Mouse (Mus musculus): Measurements from ENCODE around the gene Mcur1. TPM values are rescaled to one million over a fixed set of nuclear protein-coding genes. Genes with fewer than 3 reads are reported as not detected.

Mcur1 gene
- polyA plus RNA-seq, 1 experiment from 2014 or later = 21.5 TPM

GRCm38 (mm10) chr13:43514950-43515358 is 45.0 kb downstream of the Mcur1 start:
- ATAC-seq (ENCODE audit: low FRiP score, low TSS enrichment) = no peak
- 72% methylated on average over 8 of the region's 8 CpGs for WGBS

GRCm38 (mm10) chr13:43512736-43513135 is 47.3 kb downstream of the Mcur1 start:
- Histone ChIP-seq H3K9ac (ENCODE audit: low read depth, low read length) (no peak overlapping the region), H3K4me3 (ENCODE audit: low read length) (no peak overlapping the region), H3K4me2 (replicated peaks; ENCODE audit: low read depth, low read length) (no peak overlapping the region), H3K36me3 (ENCODE audit: control insufficient read depth, insufficient read depth, low read length) (no peaks in the 10 kb centered on the region), H3K27ac (ENCODE audit: low read depth, low read length) (no peak overlapping the region), H3K9me3 (ENCODE audit: control insufficient read depth, low read length) (no peaks in the 10 kb centered on the region), H3K4me1 (ENCODE audit: control insufficient read depth, insufficient read depth, low read length) (no peaks in the 10 kb centered on the region), H3K27me3 (ENCODE audit: control insufficient read depth, insufficient read depth, low read length) (no peaks in the 10 kb centered on the region)
- 81% methylated on average over 3 of the region's 3 CpGs for WGBS
- no peak for ATAC-seq (ENCODE audit: low FRiP score, low TSS enrichment)

More at GRCm38 (mm10) chr13:43514950-43515358, 45.0 kb downstream of the Mcur1 start:
- H3K4me2 ChIP-seq (replicated peaks; ENCODE audit: low read depth, low read length) = no peak overlapping the region
- no peaks in the 10 kb centered on the region for H3K9me3 ChIP-seq (ENCODE audit: control insufficient read depth, low read length)
- no peaks in the 10 kb centered on the region for H3K27me3 ChIP-seq (ENCODE audit: control insufficient read depth, insufficient read depth, low read length)
- no peaks in the 10 kb centered on the region for H3K36me3 ChIP-seq (ENCODE audit: control insufficient read depth, insufficient read depth, low read length)
- H3K27ac ChIP-seq (ENCODE audit: low read depth, low read length) = no peak overlapping the region
- H3K4me1 ChIP-seq (ENCODE audit: control insufficient read depth, insufficient read depth, low read length) = no peaks in the 10 kb centered on the region
- no peak overlapping the region for H3K9ac ChIP-seq (ENCODE audit: low read depth, low read length)
- no peak overlapping the region for H3K4me3 ChIP-seq (ENCODE audit: low read length)

- H3K4me2 ChIP-seq (replicated peaks; ENCODE audit: low read depth, low read length) = no peak overlapping the region
- no peaks in the 10 kb centered on the region for H3K27me3 ChIP-seq (ENCODE audit: control insufficient read depth, insufficient read depth, low read length)
- no peaks in the 10 kb centered on the region; the same call in none of the 2 replicates for H3K4me1 ChIP-seq (ENCODE audit: control insufficient read depth, insufficient read depth, low read length)
- H3K27ac ChIP-seq (ENCODE audit: low read depth, low read length) = no peak overlapping the region
- no peak for ATAC-seq (ENCODE audit: low FRiP score, low TSS enrichment)
- no peaks in the 10 kb centered on the region for H3K36me3 ChIP-seq (ENCODE audit: control insufficient read depth, insufficient read depth, low read length)
- H3K9me3 ChIP-seq (ENCODE audit: control insufficient read depth, low read length) = no peaks in the 10 kb centered on the region
- WGBS = 81% methylated on average over 3 of the region's 3 CpGs
- H3K4me3 ChIP-seq (ENCODE audit: low read length) = no peak overlapping the region
- H3K9ac ChIP-seq (ENCODE audit: low read depth, low read length) = no peak overlapping the region
Measured at GRCm38 (mm10) chr13:43505798-43506197, 54.2 kb downstream of the Mcur1 start.

- Histone ChIP-seq H3K36me3 (ENCODE audit: control insufficient read depth, insufficient read depth, low read length) (no peaks in the 10 kb centered on the region), H3K27ac (ENCODE audit: low read depth, low read length) (peak overlapping the region; percentile 90), H3K9ac (ENCODE audit: low read depth, low read length) (peak overlapping the region; percentile 40; the same call in 1 of the 2 replicates), H3K4me2 (replicated peaks; ENCODE audit: low read depth, low read length) (peak overlapping the region; percentile 41), H3K4me3 (ENCODE audit: low read length) (peak overlapping the region; percentile 20; the same call in 1 of the 2 replicates), H3K27me3 (ENCODE audit: control insufficient read depth, insufficient read depth, low read length) (no peaks in the 10 kb centered on the region), H3K9me3 (ENCODE audit: control insufficient read depth, low read length) (no peaks in the 10 kb centered on the region), H3K4me1 (ENCODE audit: control insufficient read depth, insufficient read depth, low read length) (no peaks in the 10 kb centered on the region; the same call in none of the 2 replicates)
- peak; percentile 96 for ATAC-seq (ENCODE audit: low FRiP score, low TSS enrichment)
- under 1% methylated on average over 19 of the region's 19 CpGs for WGBS
Measured at GRCm38 (mm10) chr13:43503395-43503850, 56.6 kb downstream of the Mcur1 start.

- Histone ChIP-seq H3K9ac (ENCODE audit: low read depth, low read length) (no peak overlapping the region), H3K4me3 (ENCODE audit: low read length) (no peak overlapping the region)
- 79% methylated on average over 5 of the region's 5 CpGs for WGBS
Measured at GRCm38 (mm10) chr13:43501601-43502000, 58.4 kb downstream of the Mcur1 start.

GRCm38 (mm10) chr13:43500483-43500850 is 59.5 kb downstream of the Mcur1 start:
- no peak overlapping the region for H3K4me3 ChIP-seq (ENCODE audit: low read length)
- no peak overlapping the region for H3K4me2 ChIP-seq (replicated peaks; ENCODE audit: low read depth, low read length)
- H3K4me1 ChIP-seq (ENCODE audit: control insufficient read depth, insufficient read depth, low read length) = peaks cover 3% of the 10 kb centered on the region
- no peaks in the 10 kb centered on the region for H3K9me3 ChIP-seq (ENCODE audit: control insufficient read depth, low read length)
- H3K36me3 ChIP-seq (ENCODE audit: control insufficient read depth, insufficient read depth, low read length) = no peaks in the 10 kb centered on the region
- no peak overlapping the region for H3K9ac ChIP-seq (ENCODE audit: low read depth, low read length)
- 94% methylated on average over 4 of the region's 4 CpGs for WGBS
- ATAC-seq (ENCODE audit: low FRiP score, low TSS enrichment) = no peak
- H3K27ac ChIP-seq (ENCODE audit: low read depth, low read length) = no peak overlapping the region
- H3K27me3 ChIP-seq (ENCODE audit: control insufficient read depth, insufficient read depth, low read length) = no peaks in the 10 kb centered on the region

More at GRCm38 (mm10) chr13:43501601-43502000, 58.4 kb downstream of the Mcur1 start:
- Histone ChIP-seq H3K27me3 (ENCODE audit: control insufficient read depth, insufficient read depth, low read length) (no peaks in the 10 kb centered on the region), H3K36me3 (ENCODE audit: control insufficient read depth, insufficient read depth, low read length) (no peaks in the 10 kb centered on the region), H3K4me2 (replicated peaks; ENCODE audit: low read depth, low read length) (no peak overlapping the region), H3K9me3 (ENCODE audit: control insufficient read depth, low read length) (no peaks in the 10 kb centered on the region), H3K4me1 (ENCODE audit: control insufficient read depth, insufficient read depth, low read length) (peaks cover 3% of the 10 kb centered on the region), H3K27ac (ENCODE audit: low read depth, low read length) (no peak overlapping the region)
- no peak for ATAC-seq (ENCODE audit: low FRiP score, low TSS enrichment)

GRCm38 (mm10) chr13:43499731-43500482 is 60.1 kb downstream of the Mcur1 start:
- Histone ChIP-seq H3K9me3 (ENCODE audit: control insufficient read depth, low read length) (no peaks in the 10 kb centered on the region), H3K4me2 (replicated peaks; ENCODE audit: low read depth, low read length) (no peak overlapping the region), H3K27me3 (ENCODE audit: control insufficient read depth, insufficient read depth, low read length) (no peaks in the 10 kb centered on the region), H3K9ac (ENCODE audit: low read depth, low read length) (no peak overlapping the region), H3K27ac (ENCODE audit: low read depth, low read length) (no peak overlapping the region), H3K4me3 (ENCODE audit: low read length) (no peak overlapping the region), H3K36me3 (ENCODE audit: control insufficient read depth, insufficient read depth, low read length) (no peaks in the 10 kb centered on the region), H3K4me1 (ENCODE audit: control insufficient read depth, insufficient read depth, low read length) (peaks cover 3% of the 10 kb centered on the region)
- 68% methylated on average over 7 of the region's 7 CpGs for WGBS
- ATAC-seq (ENCODE audit: low FRiP score, low TSS enrichment) = no peak

- H3K4me2 ChIP-seq (replicated peaks; ENCODE audit: low read depth, low read length) = no peak overlapping the region
- no peaks in the 10 kb centered on the region for H3K36me3 ChIP-seq (ENCODE audit: control insufficient read depth, insufficient read depth, low read length)
- H3K9me3 ChIP-seq (ENCODE audit: control insufficient read depth, low read length) = no peaks in the 10 kb centered on the region
- ATAC-seq (ENCODE audit: low FRiP score, low TSS enrichment) = peak; percentile 24; the same call in 1 of the 2 replicates
- peaks cover 3% of the 10 kb centered on the region for H3K4me1 ChIP-seq (ENCODE audit: control insufficient read depth, insufficient read depth, low read length)
- no peaks in the 10 kb centered on the region for H3K27me3 ChIP-seq (ENCODE audit: control insufficient read depth, insufficient read depth, low read length)
- H3K4me3 ChIP-seq (ENCODE audit: low read length) = no peak overlapping the region
- no peak overlapping the region for H3K9ac ChIP-seq (ENCODE audit: low read depth, low read length)
- WGBS = 39% methylated on average over 14 of the region's 14 CpGs
- no peak overlapping the region for H3K27ac ChIP-seq (ENCODE audit: low read depth, low read length)
Measured at GRCm38 (mm10) chr13:43498849-43499248, 61.1 kb downstream of the Mcur1 start.

- no peak overlapping the region for H3K4me3 ChIP-seq (ENCODE audit: low read length)
- 98% methylated on average over 3 of the region's 3 CpGs for WGBS
- H3K36me3 ChIP-seq (ENCODE audit: control insufficient read depth, insufficient read depth, low read length) = no peaks in the 10 kb centered on the region
- ATAC-seq (ENCODE audit: low FRiP score, low TSS enrichment) = no peak
- H3K4me2 ChIP-seq (replicated peaks; ENCODE audit: low read depth, low read length) = no peak overlapping the region
- H3K9me3 ChIP-seq (ENCODE audit: control insufficient read depth, low read length) = no peaks in the 10 kb centered on the region
- H3K4me1 ChIP-seq (ENCODE audit: control insufficient read depth, insufficient read depth, low read length) = peaks cover 3% of the 10 kb centered on the region; the same call in 1 of the 2 replicates
- H3K27me3 ChIP-seq (ENCODE audit: control insufficient read depth, insufficient read depth, low read length) = no peaks in the 10 kb centered on the region
- no peak overlapping the region for H3K9ac ChIP-seq (ENCODE audit: low read depth, low read length)
- H3K27ac ChIP-seq (ENCODE audit: low read depth, low read length) = no peak overlapping the region
Measured at GRCm38 (mm10) chr13:43497769-43498168, 62.2 kb downstream of the Mcur1 start.

All from kidney, embryonic 14.5 days (tissue).